Mouse (Mus musculus) forebrain, embryonic 15.5 days (tissue): ENCODE results near the gene Slc4a7. TPM values are rescaled to one million over a fixed set of nuclear protein-coding genes. Genes with fewer than 3 reads are reported as not detected.

Experiments
- polyA plus RNA-seq: library from polyadenylated mRNA; unstranded; fragments of >200 nt; fragmentation: Nextera tagmentation; extraction: Ambion mirVana; gene quantifications from 2 replicates; pipeline ENCODE4 v1.2.1, GENCODE M21; 2015

The Slc4a7 gene
- polyA plus RNA-seq, 1 experiment from 2014 or later = 38.5 TPM

Other genes starting within 250 kb of the Slc4a7 start
- 0.08 and 0.09 TPM in 2 replicates for gene Nek10, start 101.1 kb downstream of the Slc4a7 start, polyA plus RNA-seq